Mouse (Mus musculus) v-Abl transformed pro-B cells (cell line): ENCODE data around the gene Mindy4.

Experiments
- in situ Hi-C, 2 experiments: fragments of 400-800 bp; cut with MboI; formaldehyde crosslinking; loops; one replicate each; pipeline ENCODE4 v1.15.1; 2025; ENCODE audit not compliant: unreplicated experiment in 2 of 2

Mindy4 gene

GRCm38 (mm10) chr6:55251596-55251995 is 48.4 kb downstream of the Mindy4 start:
- in situ Hi-C loops, result no loop called here

GRCm38 (mm10) chr6:55252731-55253247 is 49.6 kb downstream of the Mindy4 start:
- in situ Hi-C loops, result no loop called here

GRCm38 (mm10) chr6:55256500-55257191 is 53.5 kb downstream of the Mindy4 start:
- in situ Hi-C loops, result no loop called here

GRCm38 (mm10) chr6:55257246-55257645 is 54.1 kb downstream of the Mindy4 start:
- in situ Hi-C loops, result no loop called here

GRCm38 (mm10) chr6:55258428-55259325 is 55.5 kb downstream of the Mindy4 start:
- in situ Hi-C loops, result no loop called here

GRCm38 (mm10) chr6:55262161-55262560 is 59.0 kb downstream of the Mindy4 start:
- in situ Hi-C loops, result no loop called here

GRCm38 (mm10) chr6:55263490-55264046 is 60.4 kb downstream of the Mindy4 start:
- in situ Hi-C loops, result no loop called here

GRCm38 (mm10) chr6:55264741-55265366 is 61.7 kb downstream of the Mindy4 start:
- in situ Hi-C loops, result no loop called here

GRCm38 (mm10) chr6:55272952-55273351 is 69.8 kb downstream of the Mindy4 start:
- in situ Hi-C loops, result no loop called here

GRCm38 (mm10) chr6:55273463-55273862 is 70.3 kb downstream of the Mindy4 start:
- in situ Hi-C loops, result no loop called here

GRCm38 (mm10) chr6:55275000-55275399 is 71.8 kb downstream of the Mindy4 start:
- in situ Hi-C loops, result no loop called here

GRCm38 (mm10) chr6:55275786-55276185 is 72.6 kb downstream of the Mindy4 start:
- in situ Hi-C loops, result no loop called here

GRCm38 (mm10) chr6:55276692-55277282 is 73.6 kb downstream of the Mindy4 start:
- in situ Hi-C loops, result no loop called here

- in situ Hi-C loops, result no loop called here
These were observed 74.9 kb downstream of the Mindy4 start for GRCm38 (mm10) chr6:55278086-55278485.

- in situ Hi-C loops, result no loop called here
These were observed 75.3 kb downstream of the Mindy4 start for GRCm38 (mm10) chr6:55278520-55278919.

- in situ Hi-C loops, result no loop called here
These were observed 77.8 kb downstream of the Mindy4 start for GRCm38 (mm10) chr6:55280979-55281378.

GRCm38 (mm10) chr6:55281687-55282086 is 78.5 kb downstream of the Mindy4 start:
- in situ Hi-C loops, result no loop called here

- in situ Hi-C loops, result no loop called here
These were observed 79.2 kb downstream of the Mindy4 start for GRCm38 (mm10) chr6:55282348-55282747.

GRCm38 (mm10) chr6:55285218-55285617 is 82.0 kb downstream of the Mindy4 start:
- in situ Hi-C loops, result no loop called here

- in situ Hi-C loops, result no loop called here
These were observed 84.9 kb downstream of the Mindy4 start for GRCm38 (mm10) chr6:55288007-55288602.
